Mouse (Mus musculus) hindbrain, embryonic 10.5 days (tissue): ENCODE data around the gene Lrrc61. TPM values are rescaled to one million over a fixed set of nuclear protein-coding genes. Genes with fewer than 3 reads are reported as not detected.
A peak's percentile ranks its signal among the peaks of the same experiment; 100 is the strongest.

Experiments
- DNase-seq: peaks from one replicate; pipeline ENCODE4 v3.0.0-alpha.2; 2017; ENCODE audit warnings: low spot score
- H3K27ac ChIP-seq: fragments of 300-500 bp; sonication (generic); 2 replicates; pipeline ENCODE4 v1.5.1; 2016; ENCODE audit warnings: mild to moderate bottlenecking, moderate library complexity
- H3K27me3 ChIP-seq: fragments of 300-500 bp; sonication (generic); 2 replicates; pipeline ENCODE4 v1.6.1; 2016; ENCODE audit warnings: mild to moderate bottlenecking; ENCODE audit not compliant: poor library complexity, insufficient read depth, severe bottlenecking
- H3K36me3 ChIP-seq: fragments of 300-500 bp; sonication (generic); 2 replicates; pipeline ENCODE4 v1.6.1; 2016; ENCODE audit warnings: mild to moderate bottlenecking, moderate library complexity
- H3K4me1 ChIP-seq: fragments of 300-500 bp; sonication (generic); replicated peaks from 2 replicates; pipeline ENCODE4 v1.6.1; 2016; ENCODE audit warnings: mild to moderate bottlenecking
- H3K4me3 ChIP-seq: fragments of 300-500 bp; sonication (generic); 2 replicates; pipeline ENCODE4 v1.5.1; 2016; ENCODE audit warnings: mild to moderate bottlenecking, moderate library complexity
- H3K9me3 ChIP-seq: fragments of 300-500 bp; sonication (generic); 2 replicates; pipeline ENCODE4 v1.6.1; 2016; ENCODE audit warnings: mild to moderate bottlenecking, moderate library complexity
- WGBS: fragments of 180-500 bp; shearing (Covaris S2); methylation state at CpG from one replicate; pipeline ENCODE4 v1.1.7; 2016; 5-methylcytosine and 5-hydroxymethylcytosine counted together
- polyA plus RNA-seq: library from polyadenylated mRNA; unstranded; fragments of >200 nt; fragmentation: Nextera tagmentation; extraction: Ambion mirVana; gene quantifications from 2 replicates; pipeline ENCODE4 v1.2.1, GENCODE M21; 2016

Lrrc61 gene
- polyA plus RNA-seq, 1 experiment from 2014 or later = 25.2 TPM

- 66% methylated on average over 5 of the region's 5 CpGs for WGBS
- Histone ChIP-seq H3K27ac (no peak overlapping the region), H3K36me3 (peaks cover 25% of the 10 kb centered on the region), H3K9me3 (no peaks in the 10 kb centered on the region), H3K4me3 (peak overlapping the region; percentile 69; the same call in 1 of the 2 replicates), H3K27me3 (no peaks in the 10 kb centered on the region), H3K4me1 (peaks cover 49% of the 10 kb centered on the region)
- peak; percentile 73 for DNase-seq
Observed at GRCm38 (mm10) chr6:48538841-48539737, 15.5 kb upstream of the Lrrc61 start.

GRCm38 (mm10) chr6:48539860-48540259 lies 14.7 kb upstream of the Lrrc61 start:
- WGBS = 66% methylated on average over 5 of the region's 5 CpGs
- no peak for DNase-seq
- Histone ChIP-seq H3K27me3 (no peaks in the 10 kb centered on the region), H3K4me1 (peaks cover 49% of the 10 kb centered on the region), H3K36me3 (peaks cover 25% of the 10 kb centered on the region), H3K9me3 (no peaks in the 10 kb centered on the region), H3K27ac (no peak overlapping the region), H3K4me3 (no peak overlapping the region)

- Histone ChIP-seq H3K4me1 (peaks cover 49% of the 10 kb centered on the region), H3K27ac (no peak overlapping the region), H3K27me3 (no peaks in the 10 kb centered on the region), H3K4me3 (no peak overlapping the region), H3K9me3 (no peaks in the 10 kb centered on the region), H3K36me3 (peaks cover 25% of the 10 kb centered on the region)
- DNase-seq = no peak
- 66% methylated on average over 3 of the region's 3 CpGs for WGBS
Observed at GRCm38 (mm10) chr6:48540721-48541120, 13.9 kb upstream of the Lrrc61 start.

- no peak for DNase-seq
- H3K4me3 ChIP-seq = no peak overlapping the region
- H3K4me1 ChIP-seq = peaks cover 44% of the 10 kb centered on the region
- H3K9me3 ChIP-seq = no peaks in the 10 kb centered on the region
- 0 out of 2 replicates have a peak overlapping the region, but pooled peaks have one; percentile 31 for H3K27ac ChIP-seq
- H3K27me3 ChIP-seq = no peaks in the 10 kb centered on the region
- WGBS = 52% methylated on average over 7 of the region's 7 CpGs
- H3K36me3 ChIP-seq = peaks cover 25% of the 10 kb centered on the region
Observed at GRCm38 (mm10) chr6:48541560-48542450, 12.8 kb upstream of the Lrrc61 start.

GRCm38 (mm10) chr6:48542631-48543030 lies 12.0 kb upstream of the Lrrc61 start:
- Histone ChIP-seq H3K9me3 (no peaks in the 10 kb centered on the region), H3K36me3 (peaks cover 25% of the 10 kb centered on the region), H3K27me3 (no peaks in the 10 kb centered on the region), H3K4me3 (no peak overlapping the region), H3K4me1 (peaks cover 37% of the 10 kb centered on the region), H3K27ac (0 out of 2 replicates have a peak overlapping the region, but pooled peaks have one; percentile 31)
- WGBS = 87% methylated on average over 3 of the region's 3 CpGs
- DNase-seq = no peak

DNA sequence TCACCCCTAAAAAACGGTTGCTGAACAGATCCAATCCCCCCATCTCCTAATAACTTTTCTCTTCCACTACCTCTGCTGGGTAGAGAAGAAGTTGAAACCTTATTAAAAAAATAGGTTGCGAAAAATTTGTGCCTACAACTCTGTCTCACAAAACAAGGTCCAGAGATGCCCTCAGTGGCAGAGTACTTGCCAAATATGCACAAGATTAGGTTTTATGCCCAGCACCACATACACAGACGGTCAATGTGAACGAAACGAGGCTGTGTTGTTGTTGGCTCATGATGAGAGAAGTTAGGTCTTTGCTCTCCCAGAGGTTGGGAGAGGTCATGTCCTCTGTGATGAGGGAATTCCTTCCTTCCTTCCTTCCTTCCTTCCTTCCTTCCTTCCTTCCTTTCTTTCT lies 9.3 kb upstream of the Lrrc61 start:
- no peak for DNase-seq
- H3K4me3 ChIP-seq = no peak overlapping the region
- H3K27ac ChIP-seq = no peak overlapping the region
- 84% methylated on average over 5 of the region's 5 CpGs for WGBS
- H3K4me1 ChIP-seq = peaks cover 17% of the 10 kb centered on the region
- no peaks in the 10 kb centered on the region for H3K9me3 ChIP-seq
- H3K27me3 ChIP-seq = no peaks in the 10 kb centered on the region
- H3K36me3 ChIP-seq = peaks cover 19% of the 10 kb centered on the region

DNA sequence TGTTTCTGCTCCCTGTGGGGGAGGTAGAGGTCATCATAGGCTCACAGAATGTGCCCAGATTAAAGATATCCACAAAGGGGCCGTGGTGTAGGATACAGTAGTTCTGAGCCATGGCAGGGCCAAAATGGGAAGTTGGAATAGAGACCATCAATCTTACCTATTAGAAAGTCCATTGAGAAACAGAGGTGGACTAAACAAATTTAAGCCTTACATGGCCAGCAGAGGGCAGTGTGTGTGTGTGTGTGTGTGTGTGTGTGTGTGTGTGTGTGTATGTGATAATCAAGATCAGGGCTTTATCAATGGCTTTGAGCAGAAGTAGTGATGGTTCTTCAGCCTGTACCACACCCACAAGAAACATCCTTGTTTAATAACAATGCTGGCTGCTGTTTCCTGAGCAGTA lies 8.3 kb upstream of the Lrrc61 start:
- DNase-seq = peak; percentile 54
- whole genome bisulfite sequencing = 64% methylated on average over 1 of the region's 1 CpGs
- H3K27ac ChIP-seq = no peak overlapping the region

GRCm38 (mm10) chr6:48546858-48547257 lies 7.7 kb upstream of the Lrrc61 start:
- Histone ChIP-seq H3K27ac (no peak overlapping the region), H3K4me3 (no peak overlapping the region), H3K36me3 (peaks cover 3% of the 10 kb centered on the region; the same call in 1 of the 2 replicates), H3K4me1 (peaks cover 5% of the 10 kb centered on the region), H3K9me3 (no peaks in the 10 kb centered on the region), H3K27me3 (no peaks in the 10 kb centered on the region)
- DNase-seq = no peak
- WGBS = 60% methylated on average over 4 of the region's 4 CpGs

More for the DNA sequence above, 8.3 kb upstream of the Lrrc61 start:
- peaks cover 9% of the 10 kb centered on the region for H3K36me3 ChIP-seq
- no peak overlapping the region for H3K4me3 ChIP-seq
- H3K4me1 ChIP-seq = peaks cover 11% of the 10 kb centered on the region
- no peaks in the 10 kb centered on the region for H3K9me3 ChIP-seq
- H3K27me3 ChIP-seq = no peaks in the 10 kb centered on the region

GRCm38 (mm10) chr6:48548314-48548713 lies 6.3 kb upstream of the Lrrc61 start:
- Histone ChIP-seq H3K27ac (no peak overlapping the region), H3K9me3 (no peaks in the 10 kb centered on the region), H3K4me3 (no peak overlapping the region), H3K36me3 (no peaks in the 10 kb centered on the region), H3K27me3 (no peaks in the 10 kb centered on the region), H3K4me1 (no peaks in the 10 kb centered on the region)
- DNase-seq = no peak
- 85% methylated on average over 6 of the region's 6 CpGs for WGBS

GRCm38 (mm10) chr6:48552918-48553317 lies 1.7 kb upstream of the Lrrc61 start:
- Histone ChIP-seq H3K4me3 (no peak overlapping the region), H3K27ac (no peak overlapping the region), H3K27me3 (no peaks in the 10 kb centered on the region), H3K36me3 (peaks cover 14% of the 10 kb centered on the region), H3K9me3 (no peaks in the 10 kb centered on the region), H3K4me1 (peaks cover 18% of the 10 kb centered on the region)
- DNase-seq = peak; percentile 12
- 61% methylated on average over 4 of the region's 4 CpGs for WGBS

GRCm38 (mm10) chr6:48553819-48554218 lies 777 bp upstream of the Lrrc61 start:
- Histone ChIP-seq H3K36me3 (peaks cover 23% of the 10 kb centered on the region), H3K4me3 (peak overlapping the region; percentile 61), H3K9me3 (no peaks in the 10 kb centered on the region), H3K27me3 (no peaks in the 10 kb centered on the region), H3K27ac (peak overlapping the region; percentile 96), H3K4me1 (peaks cover 18% of the 10 kb centered on the region)
- 80% methylated on average over 4 of the region's 4 CpGs for WGBS
- DNase-seq = peak; percentile 16

- peak; percentile 64 for DNase-seq
- Histone ChIP-seq H3K4me3 (peak overlapping the region; percentile 61), H3K4me1 (peaks cover 18% of the 10 kb centered on the region), H3K36me3 (peaks cover 35% of the 10 kb centered on the region), H3K27ac (peak overlapping the region; percentile 96), H3K27me3 (no peaks in the 10 kb centered on the region), H3K9me3 (no peaks in the 10 kb centered on the region)
- 36% methylated on average over 14 of the region's 14 CpGs for WGBS
Observed at GRCm38 (mm10) chr6:48555104-48555890, 701 bp downstream of the Lrrc61 start.
